Mouse (Mus musculus) gastrocnemius, adult 18-20 months (tissue): ENCODE measurements around the gene Mfng. TPM values are rescaled to one million over a fixed set of nuclear protein-coding genes. Genes with fewer than 3 reads are reported as not detected.
A peak's percentile ranks its signal among the peaks of the same experiment; 100 is the strongest.

ENCODE experiments used
- DNase-seq: peaks from one replicate; pipeline ENCODE4 v3.0.0; 2021; ENCODE audit warnings: low spot score
- long read RNA-seq, 2 experiments: library from polyadenylated mRNA; stranded (forward); transcript quantifications; one replicate each; pipeline ENCODE4 v2.0.0; 2021
- total RNA-seq, 2 experiments: library from RNA; stranded (reverse); gene quantifications; 2 replicates each; pipeline ENCODE4 v1.2.3; 2021

The Mfng gene
- total RNA-seq = 1 to 10 TPM; 1.8 to 3.6 TPM
- long read RNA-seq, experiment 1, partial matches to known transcripts = 0 of 2 reads
- long read RNA-seq, experiment 1, other reads (novel, unspliced or antisense) = 0 of 2 reads
- long read RNA-seq, experiment 2, partial matches to known transcripts = 0 of 2 reads
- long read RNA-seq, experiment 2, other reads (novel, unspliced or antisense) = 1 of 2 reads

DNA sequence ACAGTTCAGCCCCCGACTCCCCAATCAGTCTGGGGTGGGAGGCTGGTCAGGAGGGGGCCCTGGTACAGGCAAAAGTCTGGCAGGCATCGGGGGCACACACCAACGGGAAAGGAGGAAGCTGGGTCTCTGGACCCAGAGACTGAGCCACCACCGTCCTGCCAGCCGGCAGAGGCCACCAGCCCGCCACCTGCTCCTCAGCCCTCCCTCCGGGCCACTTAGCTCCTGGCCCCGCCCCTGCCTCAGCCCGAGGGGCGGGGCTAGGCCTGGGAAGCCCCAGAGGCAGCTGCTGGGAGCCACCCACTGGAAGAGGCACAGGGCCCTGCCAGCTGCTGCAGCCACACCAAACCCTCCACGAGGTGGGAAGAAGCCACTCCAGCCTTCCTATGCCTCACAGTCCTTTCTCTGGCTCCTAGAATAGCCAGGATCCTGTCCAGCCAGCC is at the start of gene Mfng:
Gene Mfng (minus strand): TSS at position 186 of the 440 bp plus-strand sequence.
- DNase-seq = peak; percentile 64

DNA sequence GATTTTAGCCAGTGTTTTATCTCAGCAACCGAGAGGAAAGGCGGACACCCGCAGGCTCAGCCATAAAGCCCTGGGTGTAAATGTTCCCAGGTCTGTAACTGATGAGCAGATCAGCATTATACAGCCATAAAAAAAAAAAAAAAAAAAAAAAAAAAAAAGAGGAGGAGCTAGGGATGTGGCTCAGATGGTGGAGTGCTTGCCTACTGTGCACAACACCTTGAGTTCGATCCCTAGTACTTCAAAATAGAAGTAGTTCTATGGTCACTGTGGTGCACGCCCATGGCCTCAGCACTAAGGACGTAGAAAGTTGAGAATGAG is 42.8 kb upstream of the Mfng start:
- no peak for DNase-seq

GRCm38 (mm10) chr15:78815314-78816073 is 42.2 kb upstream of the Mfng start:
- no peak for DNase-seq

- no peak for DNase-seq
These were observed 40.3 kb upstream of the Mfng start for GRCm38 (mm10) chr15:78813603-78814002.

DNA sequence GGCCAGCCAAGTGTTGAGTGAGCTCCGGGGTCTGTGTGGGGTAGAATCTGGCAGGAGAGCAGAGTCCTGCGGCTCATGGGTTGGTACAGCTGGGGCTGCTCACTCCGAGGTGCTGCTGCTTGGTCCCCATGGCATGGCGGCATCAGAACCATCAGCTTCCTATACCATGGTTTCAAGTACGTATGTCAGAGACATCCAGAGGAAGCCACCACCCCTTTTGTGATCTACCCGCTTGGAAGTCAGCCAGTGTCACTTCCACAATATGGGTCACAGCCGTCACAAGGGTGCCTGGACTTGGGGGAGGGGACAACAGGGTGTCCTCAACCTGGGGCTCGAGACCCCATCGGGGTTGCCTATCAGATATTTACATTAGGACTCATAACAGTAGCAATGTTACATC is 36.9 kb upstream of the Mfng start:
- DNase-seq = no peak

- no peak for DNase-seq
These were observed 36.5 kb upstream of the Mfng start for GRCm38 (mm10) chr15:78809739-78810138.

DNA sequence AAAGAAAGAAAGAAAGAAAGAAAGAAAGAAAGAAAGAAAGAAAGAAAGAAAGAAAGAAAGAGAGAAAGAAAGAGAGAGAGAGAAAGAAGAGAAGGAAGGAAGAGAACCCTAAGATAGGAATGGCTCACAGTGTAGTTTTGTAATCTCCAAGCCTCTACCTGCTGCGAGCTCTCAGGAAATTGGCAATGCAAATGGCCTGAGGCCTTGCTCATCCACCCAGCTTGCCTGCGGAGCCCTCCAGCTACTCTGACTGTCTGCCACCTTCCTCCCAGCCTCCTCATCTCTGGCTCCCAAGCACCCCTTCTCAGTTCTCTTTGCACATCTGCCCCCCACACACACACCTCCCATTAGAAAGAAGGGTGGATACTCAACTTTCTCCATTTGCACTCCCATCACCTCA is 35.7 kb upstream of the Mfng start:
- DNase-seq = no peak

- no peak for DNase-seq
These were observed 33.9 kb upstream of the Mfng start for GRCm38 (mm10) chr15:78807141-78807540.

DNA sequence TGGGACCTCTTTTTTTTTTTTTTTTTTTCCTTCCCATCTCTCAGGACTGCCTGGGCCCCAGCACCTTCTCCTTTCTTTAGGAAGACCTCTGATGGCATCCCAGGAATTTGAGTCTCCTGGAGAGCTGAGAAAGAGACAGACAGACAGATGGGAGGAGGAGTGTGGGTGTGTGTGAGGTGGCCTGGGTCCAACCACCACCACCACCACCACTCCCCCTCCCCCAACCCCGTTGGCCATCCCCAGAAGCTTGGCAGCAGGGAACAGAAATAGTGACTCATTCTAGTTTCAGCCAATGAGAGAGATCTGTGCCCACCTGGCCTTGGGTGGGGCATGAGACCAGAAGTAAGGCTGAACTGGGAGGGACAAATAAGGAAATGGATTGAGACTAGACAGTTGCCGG is 33.3 kb upstream of the Mfng start:
- no peak for DNase-seq

- DNase-seq = no peak
These were observed 32.1 kb upstream of the Mfng start for GRCm38 (mm10) chr15:78805351-78805750.

DNA sequence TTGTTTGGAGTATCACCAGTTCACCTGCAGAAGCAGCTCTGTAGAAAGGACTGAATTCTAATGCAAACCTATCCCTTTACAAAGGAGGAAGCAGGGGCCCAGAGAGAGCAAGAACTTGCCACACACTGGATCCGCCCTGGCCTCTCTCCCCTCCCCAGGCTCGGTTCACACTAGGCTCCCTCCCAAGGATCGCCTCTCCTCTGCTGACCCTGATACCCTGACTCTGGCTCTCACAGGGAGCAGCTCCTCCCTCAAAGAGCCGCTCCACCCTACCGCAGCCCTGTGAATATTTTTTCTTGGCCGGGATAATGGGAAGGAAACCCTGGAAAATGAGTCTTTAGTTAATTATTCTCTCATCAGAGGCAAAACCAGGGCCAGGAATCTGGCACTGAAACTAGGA is 31.1 kb upstream of the Mfng start:
- DNase-seq = no peak

GRCm38 (mm10) chr15:78803499-78803900 is 30.2 kb upstream of the Mfng start:
- no peak for DNase-seq

- DNase-seq = peak; percentile 54
These were observed 29.6 kb upstream of the Mfng start, which contains the start of gene Card10 for GRCm38 (mm10) chr15:78802776-78803391. Gene Card10, minus strand, starts transcription at chr15:78803042.

GRCm38 (mm10) chr15:78801971-78802741 is 28.9 kb upstream of the Mfng start:
- no peak for DNase-seq

GRCm38 (mm10) chr15:78801571-78801970 is 28.3 kb upstream of the Mfng start:
- no peak for DNase-seq

DNA sequence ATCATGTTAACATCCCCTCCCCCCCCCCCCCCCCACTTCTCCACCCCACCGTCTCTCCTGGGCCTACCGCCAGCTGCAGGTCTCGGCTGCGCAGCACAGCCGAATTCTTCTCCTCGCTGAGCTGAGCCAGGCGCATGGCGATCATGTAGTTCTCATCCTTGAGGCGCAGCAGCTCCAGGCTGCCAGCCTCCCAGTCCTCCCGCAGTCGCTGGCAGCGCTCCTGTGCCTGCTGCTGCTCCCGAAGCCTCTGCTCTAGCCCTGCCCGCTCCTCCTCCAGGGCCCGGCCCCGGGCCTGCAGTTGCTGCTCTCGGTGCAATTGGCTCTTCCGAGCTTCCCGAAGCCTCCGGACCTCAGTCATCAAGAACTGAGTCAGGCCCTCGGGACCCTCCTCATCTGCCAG is 25.8 kb upstream of the Mfng start:
- no peak for DNase-seq

DNA sequence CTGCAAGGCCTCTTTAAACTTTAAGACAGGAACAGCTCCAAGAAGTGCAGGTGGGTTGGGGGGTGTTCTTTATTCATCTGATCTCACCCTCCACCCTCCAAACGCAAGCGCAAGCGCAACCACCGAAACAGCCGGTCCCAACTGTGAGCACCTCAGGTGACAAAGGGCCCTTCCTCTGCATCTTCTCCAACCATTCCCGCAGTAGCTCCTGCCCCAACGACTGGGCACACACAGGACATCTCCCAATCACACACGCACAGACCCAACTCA is 23.7 kb upstream of the Mfng start:
- DNase-seq = no peak

DNA sequence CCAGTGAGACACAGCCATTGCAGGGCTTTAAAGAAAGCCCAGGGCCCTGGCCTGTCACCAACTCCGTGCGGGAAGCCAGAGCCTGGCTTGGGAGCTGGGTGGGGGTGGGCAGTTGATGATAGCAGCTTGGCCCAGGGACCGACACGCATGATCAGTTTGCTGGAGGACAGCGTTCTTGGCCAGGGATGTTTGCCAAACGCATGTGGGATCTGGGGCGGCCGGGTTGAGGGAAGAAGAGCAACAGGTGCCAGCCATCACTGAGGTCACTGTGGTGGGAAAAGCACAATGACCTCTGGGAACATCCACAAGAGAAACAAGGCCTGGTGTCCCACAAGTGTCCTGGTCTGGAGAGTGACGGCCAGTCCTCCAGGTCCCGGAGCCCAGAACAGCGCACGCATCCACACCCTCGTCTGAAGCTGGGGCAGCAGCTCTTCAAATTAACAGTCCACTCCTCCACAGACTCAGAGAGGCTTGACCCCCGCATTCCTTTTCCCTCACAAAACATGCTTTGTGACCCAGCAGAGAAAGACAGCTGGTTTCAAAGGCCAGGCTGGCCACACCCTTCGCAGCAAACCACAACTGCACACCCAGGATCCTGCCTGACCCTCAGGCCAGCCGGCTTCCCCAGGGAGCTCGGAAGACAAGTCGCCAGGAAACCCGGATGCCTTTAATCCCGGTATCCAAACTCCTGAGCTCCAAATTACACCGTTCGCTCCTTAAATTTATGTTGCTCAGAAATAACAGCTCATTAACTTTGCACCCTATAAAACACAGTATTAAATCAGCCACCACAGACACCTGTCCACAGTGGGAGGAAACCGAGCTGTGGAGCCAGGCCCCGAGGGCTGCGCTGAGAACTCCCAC is 23.2 kb upstream of the Mfng start:
- peak; percentile 51 for DNase-seq

- no peak for DNase-seq
These were observed 17.7 kb upstream of the Mfng start for GRCm38 (mm10) chr15:78790990-78791389.

- DNase-seq = peak; percentile 64
These were observed 17.2 kb upstream of the Mfng start for GRCm38 (mm10) chr15:78790451-78790850.

DNA sequence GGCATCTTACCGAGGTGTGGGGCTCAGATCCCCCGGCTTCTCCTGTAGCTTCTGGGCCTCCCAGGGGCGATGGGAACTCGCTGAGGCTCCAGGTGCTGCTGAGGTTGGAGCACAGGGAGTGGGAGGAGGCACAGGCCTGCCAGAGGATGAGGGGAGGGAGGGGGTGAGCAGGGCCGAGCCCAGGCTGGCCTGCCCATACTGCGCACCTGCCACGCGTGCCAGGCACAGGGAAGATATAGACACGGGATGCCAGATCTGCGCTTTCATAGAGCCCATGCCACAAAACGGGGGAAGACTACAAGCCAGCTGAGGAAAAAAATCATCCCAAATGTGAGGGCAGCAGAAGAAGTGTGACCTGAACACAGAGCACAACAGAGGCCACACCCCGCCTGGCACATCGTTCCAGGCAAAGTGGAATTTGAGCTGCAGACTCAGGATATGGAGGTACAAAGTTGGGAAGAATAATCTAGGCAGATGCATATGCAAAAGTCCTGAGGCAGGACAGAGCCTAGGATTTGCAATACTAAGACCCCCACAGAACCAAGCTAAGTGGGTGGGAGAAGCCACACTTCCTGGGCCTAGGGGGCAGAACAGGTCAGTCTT is 16.5 kb upstream of the Mfng start:
- DNase-seq = no peak
